Mouse (Mus musculus): ENCODE data around the gene Slc7a6os. TPM values are rescaled to one million over a fixed set of nuclear protein-coding genes. Genes with fewer than 3 reads are reported as not detected.
A peak's percentile ranks its signal among the peaks of the same experiment; 100 is the strongest.

Slc7a6os gene
- total RNA-seq, 2 experiments from 2014 or later = 35.9 to 36.2 TPM

DNA sequence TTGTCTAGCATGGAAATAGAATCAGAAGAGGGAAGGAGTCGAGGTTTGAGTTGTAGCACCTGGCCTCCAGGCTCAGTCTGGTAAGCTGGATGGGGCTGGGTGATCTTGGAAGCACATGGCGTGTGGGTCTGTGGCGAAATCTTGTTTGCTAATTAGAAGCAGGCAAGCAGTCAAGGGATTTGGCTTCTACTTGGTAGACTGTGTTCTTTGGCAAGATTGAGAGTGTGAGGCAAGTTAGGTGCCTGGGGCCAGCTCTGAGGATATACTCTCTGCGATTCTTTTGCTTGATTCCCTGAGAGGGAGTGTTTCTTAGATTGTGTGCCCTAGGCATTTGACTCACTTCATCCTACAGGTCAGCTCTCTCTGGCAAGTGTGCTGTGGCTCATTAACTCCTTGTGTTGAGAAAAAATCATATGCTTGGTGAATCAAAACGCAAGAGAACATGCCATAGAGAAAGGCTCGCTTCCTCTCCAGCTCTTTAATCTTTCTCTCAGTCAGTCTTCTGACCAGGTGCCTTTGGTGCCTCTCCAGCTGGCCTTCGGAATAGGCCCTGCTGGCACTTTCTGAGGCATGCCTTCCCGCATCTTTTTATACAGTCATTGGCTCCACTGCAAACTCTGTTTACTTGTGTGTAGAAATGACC lies 25.0 kb downstream of the Slc7a6os start:
- no peak for ATAC-seq (replicated peaks; ENCODE audit: poor library complexity, severe bottlenecking)

DNA sequence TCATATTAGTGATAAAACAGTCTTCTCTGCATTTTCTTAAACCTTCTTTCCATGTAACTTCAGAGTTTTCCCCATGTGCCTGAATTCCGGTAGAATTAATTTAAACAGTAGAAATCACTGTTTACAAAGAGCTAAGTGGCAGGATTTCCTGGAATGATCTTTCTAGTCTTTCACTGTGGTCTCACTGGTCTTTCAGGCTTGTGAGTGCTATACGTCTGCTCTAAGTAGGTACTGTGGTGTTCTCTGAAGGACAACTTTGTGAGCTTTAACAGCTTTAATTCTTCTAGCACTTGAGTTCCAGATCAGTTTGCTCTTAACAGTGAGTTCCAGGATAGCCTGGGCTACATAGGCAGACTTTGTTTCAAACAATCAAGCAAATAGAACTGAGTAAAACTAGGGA lies 32.3 kb downstream of the Slc7a6os start:
- ATAC-seq (replicated peaks; ENCODE audit: poor library complexity, severe bottlenecking) = no peak

DNA sequence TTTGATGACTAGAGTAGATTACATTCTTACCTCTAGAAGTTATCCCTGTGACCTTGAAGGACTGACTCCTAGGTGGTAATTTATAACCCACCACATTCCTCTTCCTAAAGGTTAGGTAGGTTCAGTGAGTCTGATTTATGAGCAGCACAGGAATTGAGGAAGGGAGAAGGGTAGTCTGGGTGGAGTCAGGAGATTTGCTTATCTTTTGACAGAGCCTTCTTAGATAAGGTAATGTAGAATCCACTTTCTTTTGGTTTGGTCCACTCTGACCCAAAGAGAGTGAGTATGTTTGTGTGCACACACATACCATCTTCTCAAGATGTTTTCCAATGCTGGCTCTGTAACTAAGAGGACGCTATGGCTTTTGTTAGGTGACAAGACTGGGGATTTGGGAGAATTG lies 33.1 kb downstream of the Slc7a6os start:
- no peak for ATAC-seq (replicated peaks; ENCODE audit: poor library complexity, severe bottlenecking)

DNA sequence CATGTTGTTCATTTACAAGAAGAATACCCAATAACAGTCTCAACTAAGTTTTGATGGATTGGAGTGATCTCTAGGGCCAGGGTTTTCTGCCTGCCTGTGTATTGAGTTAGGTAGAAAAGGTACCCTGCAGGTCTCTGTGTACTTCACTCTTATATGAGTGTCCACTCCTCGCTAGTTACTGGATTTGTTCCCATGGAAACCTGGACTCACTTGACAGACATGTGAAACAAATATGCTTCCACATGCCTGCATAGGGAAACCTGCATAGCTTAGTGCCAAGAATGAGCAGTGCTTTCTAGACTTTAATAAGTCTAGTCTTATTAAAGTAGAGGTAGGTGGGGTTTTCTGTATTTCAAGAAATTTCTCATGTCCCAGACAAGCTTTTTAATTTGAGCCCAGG lies 33.8 kb downstream of the Slc7a6os start:
- no peak for ATAC-seq (replicated peaks; ENCODE audit: poor library complexity, severe bottlenecking)

DNA sequence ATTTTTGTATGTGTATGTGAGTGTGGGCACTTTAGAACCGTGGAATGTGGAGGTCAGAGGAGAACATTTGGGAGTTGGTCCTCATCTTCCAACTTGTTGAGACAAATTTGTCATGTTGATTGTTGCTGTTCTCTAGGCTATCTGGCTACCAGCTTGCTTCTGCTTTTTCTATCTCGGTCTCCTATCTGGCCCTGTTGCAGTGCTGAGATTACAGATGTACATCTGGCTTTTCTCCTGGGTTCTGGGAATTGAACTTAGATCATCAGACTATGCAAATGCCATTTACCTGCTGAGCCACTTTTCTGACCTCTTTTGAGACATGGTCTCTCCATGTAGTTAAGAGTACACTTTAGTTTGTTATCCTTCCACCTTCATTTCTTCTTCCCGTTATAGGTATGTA lies 37.2 kb downstream of the Slc7a6os start:
- ATAC-seq (replicated peaks; ENCODE audit: poor library complexity, severe bottlenecking) = no peak

DNA sequence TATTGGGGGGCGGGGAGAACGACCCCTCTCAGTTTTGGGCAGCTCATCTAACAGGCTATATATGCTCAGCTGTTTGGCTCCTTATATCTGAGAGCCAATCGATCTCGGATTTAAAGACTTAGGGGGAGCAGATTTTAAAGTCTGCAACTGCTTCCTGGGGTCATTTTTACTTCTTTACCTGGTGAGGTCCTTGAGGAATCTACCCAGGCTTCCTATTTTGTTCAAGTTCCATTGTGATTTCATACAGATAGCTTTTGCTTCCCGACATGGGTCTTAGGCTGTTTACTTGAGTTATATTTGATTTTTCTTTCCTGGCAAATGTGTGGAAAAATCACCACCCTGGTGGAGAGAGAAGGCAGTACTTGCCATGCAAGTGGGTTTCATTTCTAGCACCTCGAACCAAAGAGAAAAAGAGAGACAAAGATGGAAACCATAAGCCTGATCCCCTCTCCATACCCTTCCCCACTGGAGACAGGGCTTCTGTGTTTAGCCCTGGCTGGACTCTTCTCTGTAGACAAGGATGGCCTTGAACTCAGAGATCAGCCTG lies 40.7 kb downstream of the Slc7a6os start:
- no peak for ATAC-seq (replicated peaks; ENCODE audit: poor library complexity, severe bottlenecking)

DNA sequence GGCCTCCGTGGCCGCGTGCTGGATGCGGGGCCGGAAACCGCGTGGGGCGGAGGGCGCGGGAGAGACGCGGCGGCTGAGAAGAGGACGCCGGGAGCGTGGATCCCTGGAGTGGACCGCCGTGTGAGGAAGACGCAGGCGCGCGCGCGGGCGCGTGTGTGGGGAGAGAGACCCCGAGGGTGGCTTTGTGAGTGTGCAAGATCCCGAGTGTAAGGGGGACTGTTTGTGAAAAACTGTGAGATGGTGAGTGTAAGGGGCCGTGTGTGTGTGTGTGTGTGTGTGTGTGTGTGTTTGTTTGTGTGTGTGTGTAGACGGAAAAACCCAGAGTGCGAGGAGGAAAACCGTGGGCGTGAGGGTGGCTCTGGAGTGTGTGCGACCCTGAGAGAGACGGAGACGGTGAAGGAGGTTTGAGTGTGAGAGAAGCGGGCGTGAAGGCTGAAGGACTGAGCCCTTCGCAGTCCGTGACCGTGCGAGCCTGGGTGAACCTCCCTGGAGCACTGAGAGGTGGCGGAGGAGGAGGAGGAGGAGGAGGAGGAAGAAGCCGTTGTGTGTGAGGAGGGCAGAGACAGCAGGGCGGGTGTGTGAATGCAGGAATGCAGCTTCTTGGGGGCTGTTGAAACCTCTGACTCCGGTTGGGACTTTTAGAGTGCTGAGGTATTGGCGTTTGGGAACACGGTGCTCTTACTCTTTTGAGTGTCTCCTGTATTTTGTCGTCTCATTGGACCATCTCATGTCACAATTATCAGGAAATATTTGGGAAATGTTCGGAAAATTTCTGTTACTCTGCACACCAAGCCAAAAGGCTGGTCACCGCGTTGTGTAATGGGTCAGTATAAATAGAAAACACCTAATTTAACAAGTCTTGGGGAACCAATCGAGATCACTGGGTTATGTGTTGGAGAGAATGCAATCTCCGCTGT lies 41.5 kb downstream of the Slc7a6os start:
- ATAC-seq (replicated peaks; ENCODE audit: poor library complexity, severe bottlenecking) = peak; percentile 38

DNA sequence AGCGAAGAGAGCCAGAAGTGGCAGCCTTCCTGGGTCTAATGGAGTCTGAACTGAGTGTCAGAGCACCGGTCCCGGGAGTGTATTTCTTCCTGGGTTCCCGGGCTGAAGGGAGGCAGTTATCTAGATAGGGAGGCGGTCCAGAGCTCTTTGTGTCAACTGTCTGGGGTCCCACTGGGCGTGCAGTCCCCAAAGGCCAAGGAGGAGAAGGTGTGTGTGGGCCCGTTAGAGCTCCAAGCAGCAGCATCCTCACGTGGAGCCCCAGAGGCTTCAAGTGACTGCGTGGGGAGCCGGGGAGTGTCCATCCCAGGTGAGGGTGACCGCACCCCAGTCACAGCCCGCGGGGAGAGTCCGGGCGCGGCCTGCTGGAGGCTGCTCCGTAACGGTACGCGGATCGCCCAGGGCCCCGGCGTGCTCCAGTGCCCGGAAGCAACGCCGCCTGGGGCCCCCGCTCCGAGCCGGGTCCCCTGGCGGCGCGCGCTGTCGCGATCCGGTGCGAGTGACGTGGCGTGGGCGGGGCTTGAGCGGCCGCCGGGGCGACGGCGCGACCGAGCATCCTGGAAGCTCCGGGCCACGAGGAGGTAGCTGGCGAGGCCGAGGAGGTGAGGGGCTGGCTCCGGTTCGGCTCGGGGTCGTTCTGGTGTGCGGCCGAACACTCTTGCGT lies 42.2 kb downstream of the Slc7a6os start, which contains the start of gene Slc7a6:
Gene Slc7a6, plus strand, starts transcription at position 502 of the 661 bp plus-strand sequence.
- peak; percentile 82 for ATAC-seq (replicated peaks; ENCODE audit: poor library complexity, severe bottlenecking)

DNA sequence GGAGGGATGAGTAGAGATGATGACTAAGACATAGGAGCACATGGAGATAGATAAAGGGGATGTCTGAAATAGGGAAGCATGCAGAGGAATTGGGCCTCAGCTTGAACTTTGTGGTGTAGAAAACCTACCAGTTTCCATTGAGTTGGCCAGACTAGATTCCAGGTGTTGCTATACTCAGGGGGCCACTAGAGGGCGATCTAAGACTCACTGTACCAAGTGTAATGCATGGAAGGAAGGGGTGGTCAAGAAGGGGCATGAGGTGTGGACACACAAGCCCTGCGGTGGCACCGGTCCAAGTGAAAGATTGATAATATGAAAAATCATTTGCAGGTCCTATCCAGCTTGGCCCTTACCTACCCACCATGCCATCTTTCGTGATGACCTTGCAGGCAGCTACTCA lies 45.3 kb downstream of the Slc7a6os start:
- ATAC-seq (replicated peaks; ENCODE audit: poor library complexity, severe bottlenecking) = peak; percentile 54

DNA sequence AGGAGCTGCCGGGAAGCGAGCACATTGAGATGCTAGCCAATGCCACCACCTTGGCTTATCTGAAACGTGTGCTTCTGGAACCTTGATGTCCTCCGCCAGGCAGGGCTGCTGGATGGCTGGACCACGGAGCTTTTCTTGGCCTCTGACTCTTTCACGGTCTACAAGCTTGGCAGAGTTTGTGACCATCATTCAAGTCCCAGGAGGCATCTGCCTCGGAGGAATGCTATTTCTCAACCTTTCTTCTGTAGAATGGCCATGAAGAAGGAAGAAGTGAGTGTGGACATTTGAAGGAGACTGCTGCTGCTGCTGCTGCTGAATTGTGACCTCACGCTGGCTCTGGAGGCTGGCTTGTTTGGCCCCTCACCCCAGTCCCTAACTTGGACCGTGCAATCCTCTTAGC lies 47.5 kb downstream of the Slc7a6os start:
- no peak for ATAC-seq (replicated peaks; ENCODE audit: poor library complexity, severe bottlenecking)

DNA sequence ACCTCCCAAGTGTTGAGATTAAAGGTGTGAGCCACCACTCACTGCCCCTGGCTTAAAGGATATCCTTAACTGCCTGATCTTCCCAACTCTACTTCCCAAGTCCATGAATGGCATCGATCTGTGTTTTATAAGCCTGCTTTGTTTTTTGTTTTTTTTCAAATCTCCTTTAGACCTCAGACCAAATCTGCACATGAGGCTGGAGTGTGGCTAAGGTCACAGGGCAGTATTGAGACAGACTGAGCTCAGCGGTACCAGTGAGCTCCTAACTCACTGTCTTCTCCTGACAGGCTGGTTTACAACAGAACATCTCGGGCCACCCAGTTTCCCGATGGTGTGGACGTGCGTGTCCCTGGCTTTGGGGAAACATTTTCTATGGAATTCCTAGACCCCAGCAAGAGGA lies 50.9 kb downstream of the Slc7a6os start:
- ATAC-seq (replicated peaks; ENCODE audit: poor library complexity, severe bottlenecking) = no peak

DNA sequence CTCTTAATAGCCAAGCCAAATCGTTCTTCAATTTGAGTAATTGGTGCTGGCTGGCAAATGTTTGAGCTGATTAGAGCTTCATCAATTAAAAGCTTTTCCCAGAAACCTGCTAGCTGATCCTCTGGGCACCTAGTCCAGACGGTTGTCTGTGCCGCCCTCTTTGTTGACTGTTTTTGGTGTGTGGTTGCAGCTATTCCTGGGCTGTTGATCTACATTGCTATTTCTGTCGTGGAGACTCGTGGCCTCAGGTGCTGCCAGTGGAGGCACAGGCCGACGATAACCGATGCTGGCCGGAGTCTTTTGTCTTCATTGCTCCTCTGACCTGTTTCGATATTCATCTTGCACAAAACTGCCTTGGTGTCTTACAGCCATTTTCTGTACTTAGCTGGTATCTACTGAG lies 52.4 kb downstream of the Slc7a6os start:
- no peak for ATAC-seq (replicated peaks; ENCODE audit: poor library complexity, severe bottlenecking)

DNA sequence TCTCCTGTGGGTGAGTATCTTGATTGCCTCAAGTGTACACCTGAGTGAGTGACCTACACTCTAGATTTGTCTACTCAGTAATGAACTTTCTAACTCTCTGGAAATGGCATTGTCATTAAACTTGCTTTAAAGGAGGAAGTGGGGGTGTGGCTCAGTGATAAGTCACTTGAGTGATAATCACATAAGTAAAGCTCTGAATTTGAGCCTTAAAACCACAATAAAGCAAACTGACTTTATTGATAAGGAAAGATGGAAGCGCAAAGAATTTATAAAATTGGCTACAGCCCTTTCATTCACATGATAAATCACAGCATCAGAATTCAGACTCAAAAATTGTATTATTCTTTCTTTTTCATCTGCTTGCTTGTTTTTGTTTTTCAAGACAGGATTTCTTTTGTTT lies 53.3 kb downstream of the Slc7a6os start:
- no peak for ATAC-seq (replicated peaks; ENCODE audit: poor library complexity, severe bottlenecking)

DNA sequence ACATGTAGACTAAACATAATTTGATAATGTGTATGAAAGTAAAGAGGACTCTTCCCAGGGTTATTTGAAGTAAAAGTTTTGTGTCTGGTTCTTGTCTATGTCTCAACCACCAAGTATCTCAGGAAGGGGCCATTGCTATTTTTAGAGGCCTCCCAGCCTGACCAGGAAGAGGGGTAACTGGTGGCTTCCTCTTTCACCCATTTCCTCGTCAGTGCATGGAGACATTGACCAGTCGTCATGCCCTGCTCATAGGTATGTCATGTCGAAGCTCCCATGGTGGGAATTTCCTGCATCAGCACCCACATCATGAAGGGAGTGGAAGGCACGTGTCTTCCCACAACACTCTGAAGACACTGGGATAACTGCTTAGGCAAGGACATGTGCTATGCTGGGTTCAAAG lies 57.9 kb downstream of the Slc7a6os start:
- ATAC-seq (replicated peaks; ENCODE audit: poor library complexity, severe bottlenecking) = peak; percentile 63

DNA sequence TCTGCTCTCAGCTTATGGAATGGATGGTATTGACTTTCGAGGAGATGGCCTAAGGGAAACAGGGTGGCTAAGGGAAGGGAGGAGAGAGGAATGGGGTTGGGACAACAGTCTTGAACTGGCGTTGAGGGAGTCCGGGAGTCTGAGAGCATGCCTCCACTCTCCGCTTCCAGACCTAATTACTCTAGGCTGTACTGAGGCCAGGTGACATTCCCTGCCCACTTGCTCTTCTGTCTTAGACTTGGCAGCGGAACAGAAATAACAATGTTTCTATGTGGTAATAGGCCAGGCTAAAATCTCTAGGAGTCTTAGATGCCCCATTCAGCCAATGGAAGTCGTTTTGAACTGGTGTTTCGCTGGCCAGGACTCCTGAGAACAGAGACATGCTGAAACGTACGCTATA lies 59.7 kb downstream of the Slc7a6os start:
- no peak for ATAC-seq (replicated peaks; ENCODE audit: poor library complexity, severe bottlenecking)

Other genes with a start within 250 kb of the Slc7a6os start
- 4.7 and 7.8 TPM in 2 replicates for gene Slc12a4, start 244.8 kb downstream of the Slc7a6os start, total RNA-seq (2014; fragmentation: Nextera tagmentation)
- gene Slc12a4, start 244.8 kb downstream of the Slc7a6os start, total RNA-seq (2017) = 1.6 and 6.8 TPM in 2 replicates
- gene Dpep3, start 231.5 kb downstream of the Slc7a6os start, total RNA-seq (2014; fragmentation: Nextera tagmentation) = not detected in 2 replicates
- gene Dpep3, start 231.5 kb downstream of the Slc7a6os start, total RNA-seq (2017) = not detected in 2 replicates
- 8.3 and 9.6 TPM in 2 replicates for gene Dus2, start 219.6 kb downstream of the Slc7a6os start, total RNA-seq (2014; fragmentation: Nextera tagmentation)
- gene Dus2, start 219.6 kb downstream of the Slc7a6os start, total RNA-seq (2017) = 10.8 and 20.1 TPM in 2 replicates
- gene Dpep2nb, start 205.0 kb downstream of the Slc7a6os start, total RNA-seq (2014; fragmentation: Nextera tagmentation) = not detected in 2 replicates
- gene Dpep2nb, start 205.0 kb downstream of the Slc7a6os start, total RNA-seq (2017) = 0.39 TPM in 1 of 2 replicates, not detected in the other
- gene Ddx28, start 199.1 kb downstream of the Slc7a6os start, total RNA-seq (2014; fragmentation: Nextera tagmentation) = 5.6 and 11.6 TPM in 2 replicates
- 15.1 and 20.2 TPM in 2 replicates for gene Ddx28, start 199.1 kb downstream of the Slc7a6os start, total RNA-seq (2017)
- gene Nfatc3, start 152.1 kb downstream of the Slc7a6os start, total RNA-seq (2014; fragmentation: Nextera tagmentation) = 74.1 and 86.3 TPM in 2 replicates
- 31.7 and 32.7 TPM in 2 replicates for gene Nfatc3, start 152.1 kb downstream of the Slc7a6os start, total RNA-seq (2017)
- gene Esrp2, start 74.0 kb downstream of the Slc7a6os start, total RNA-seq (2014; fragmentation: Nextera tagmentation) = not detected in 2 replicates
- not detected in 2 replicates for gene Esrp2, start 74.0 kb downstream of the Slc7a6os start, total RNA-seq (2017)
- 22.9 and 35.4 TPM in 2 replicates for gene Pla2g15, start 60.5 kb downstream of the Slc7a6os start, total RNA-seq (2014; fragmentation: Nextera tagmentation)
- gene Pla2g15, start 60.5 kb downstream of the Slc7a6os start, total RNA-seq (2017) = 12.9 and 17.9 TPM in 2 replicates
- 29.6 and 30.3 TPM in 2 replicates for gene Slc7a6, start 42.1 kb downstream of the Slc7a6os start, total RNA-seq (2014; fragmentation: Nextera tagmentation)
- gene Slc7a6, start 42.1 kb downstream of the Slc7a6os start, total RNA-seq (2017) = 21.9 and 31.5 TPM in 2 replicates
- gene Prmt7, start within 50 bp of the Slc7a6os start, total RNA-seq (2014; fragmentation: Nextera tagmentation) = 22.9 and 31.2 TPM in 2 replicates
- gene Prmt7, start within 50 bp of the Slc7a6os start, total RNA-seq (2017) = 46.4 and 66.3 TPM in 2 replicates
- gene Smpd3, start 127.1 kb upstream of the Slc7a6os start, total RNA-seq (2014; fragmentation: Nextera tagmentation) = not detected in 2 replicates
- 0.13 TPM in 1 of 2 replicates, not detected in the other for gene Smpd3, start 127.1 kb upstream of the Slc7a6os start, total RNA-seq (2017)
- gene Zfp90, start 204.4 kb upstream of the Slc7a6os start, total RNA-seq (2014; fragmentation: Nextera tagmentation) = 6.7 and 9.2 TPM in 2 replicates
- gene Zfp90, start 204.4 kb upstream of the Slc7a6os start, total RNA-seq (2017) = 6.0 and 7.8 TPM in 2 replicates